ENCODE assay signal across 23 mouse cellular contexts in the genomic region with DNA sequence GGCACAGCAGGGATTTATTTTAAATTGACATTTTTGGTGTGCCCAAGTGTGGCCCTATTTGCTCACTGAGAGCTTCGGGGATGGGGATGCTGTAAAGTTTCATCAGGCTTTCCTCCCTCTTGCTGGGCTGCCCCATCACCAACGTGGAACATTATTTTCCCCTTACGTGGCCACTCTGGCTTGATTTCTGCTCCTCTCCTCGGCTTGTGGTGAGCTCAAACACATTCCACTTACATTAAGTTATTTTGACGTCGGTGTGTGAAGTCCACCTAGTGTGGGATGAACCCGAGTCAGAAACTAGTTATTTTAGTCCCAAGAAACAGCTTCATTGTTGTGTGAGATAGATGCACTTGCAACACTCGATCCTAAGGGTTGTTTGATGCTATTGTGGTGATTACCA.
DNase-seq lines count a peak whose midpoint lies in the region; ATAC-seq and TF ChIP-seq lines count a peak whose summit lies in the region.
"Had no signal": no experiment of that assay in that cellular context is flagged by ENCODE, and none has a peak within 500 bp of the region (broad histone marks: within the 10 kb centered on the region; RNA-seq: fewer than 3 reads in every experiment).

No protein-coding gene starts in this region.

- 0 out of 2 replicates have a peak, but pooled peaks cover 3% of the 10 kb centered on the region for H3K4me1 ChIP-seq in heart, embryonic 12.5 days (replicated peaks)
- peaks cover under 1% of the 10 kb centered on the region; the same call in 1 of the 2 replicates for H3K4me1 ChIP-seq in embryonic fibroblast, embryonic 13.5 days (ENCODE audit: control insufficient read depth, insufficient read depth, low read length)

- DNase-seq in heart, adult 11 months, result peak; percentile 60
- DNase-seq in 3134 (ENCODE audit: extremely low read depth, insufficient read length, low spot score), result peak; percentile 56
- peak; percentile 42 for DNase-seq in Patski (ENCODE audit: low read depth, low spot score)
- DNase-seq in urinary bladder, postnatal 10 days (ENCODE audit: low spot score), result no peak
- no peak for DNase-seq in cerebellum, postnatal 25 days
- no peak for DNase-seq in spleen, postnatal 4 days (ENCODE audit: low spot score in 2 of 2)
- DNase-seq: adrenal gland, adult 2 months; adrenal gland, adult 8-10 months; adrenal gland, postnatal 10 days; adrenal gland, postnatal 14 days; adrenal gland, postnatal 25 days; adrenal gland, postnatal 36 days; B cell, adult 2 months; cerebellum, adult 11 months; cerebellum, adult 11-12 months; cerebellum, adult 18-20 months; cerebellum, adult 2 months had no signal

- no peak overlapping the region for H3K4me2 ChIP-seq in heart, embryonic 12.5 days

- TF ChIP-seq POLR2A in embryonic fibroblast, embryonic 13.5 days (IDR thresholded peaks at IDR 0.05; ENCODE audit: low read depth, low read length), result no peak

- H3K27ac ChIP-seq in heart, embryonic 12.5 days (ENCODE audit: poor library complexity, severe bottlenecking), result no peak overlapping the region
- peak overlapping the region; percentile 52 for H3K27ac ChIP-seq in embryonic fibroblast, embryonic 13.5 days (ENCODE audit: insufficient read depth, low read length)

- H3K9me3 ChIP-seq in heart, embryonic 12.5 days (replicated peaks), result no peaks in the 10 kb centered on the region

- H3K27me3 ChIP-seq in heart, embryonic 12.5 days (replicated peaks), result no peaks in the 10 kb centered on the region
- H3K27me3 ChIP-seq in Patski, result no peaks in the 10 kb centered on the region
- H3K27me3 ChIP-seq: CH12.LX had no signal

- no peak overlapping the region for H3K4me3 ChIP-seq in heart, embryonic 12.5 days
- no peak overlapping the region for H3K4me3 ChIP-seq in embryonic fibroblast, embryonic 13.5 days (ENCODE audit: insufficient read depth, low read length)

- POLR2A ChIA-PET in Patski (lab: Charles Lee), result no interaction called here

- no peaks in the 10 kb centered on the region for H3K36me3 ChIP-seq in heart, embryonic 12.5 days
- H3K36me3 ChIP-seq: G1E had no signal

- no peak for ATAC-seq in heart, embryonic 12.5 days (ENCODE audit: insufficient number of reproducible peaks, low FRiP score)
- ATAC-seq in Patski, result peak; percentile 54
- ATAC-seq: activated CD4-positive, CD25-positive, alpha-beta regulatory T cell, adult 4 months; CD4-positive, CD25-positive, alpha-beta regulatory T cell, adult 4 months had no signal

- TF ChIP-seq CTCF in Patski (IDR thresholded peaks at IDR 0.05), result no peak
- TF ChIP-seq CTCF in embryonic fibroblast, embryonic 13.5 days (IDR thresholded peaks at IDR 0.05; ENCODE audit: borderline replicate concordance, insufficient read depth, low read length), result no peak

- CTCF ChIA-PET in Patski (lab: Charles Lee), result interaction anchor here (1.4 kb wide), 1 partner anchor 74 kb away, joined by 3 read pairs; no protein-coding TSS in a partner anchor

- no peak overlapping the region for H3K9ac ChIP-seq in heart, embryonic 12.5 days

- in situ Hi-C loops in Patski (cut with MboI; ENCODE audit: low pct_unique_long_range_greater_than_20kb), result no loop called here

- WGBS in heart, embryonic 12.5 days, result 71% methylated on average over 8 of the region's 8 CpGs

Comparison
In these comparisons a context has a peak if more than half of its experiments do, and no peak if none do; other contexts are left out.
1. DNase-seq: peak in heart, adult 11 months (single experiment), 3134 (single experiment) and Patski (single experiment); none in urinary bladder, postnatal 10 days (single experiment), cerebellum, postnatal 25 days (0 of 2) and spleen, postnatal 4 days (0 of 2).